Mouse (Mus musculus): ENCODE data around the gene Ppib.
A peak's percentile ranks its signal among the peaks of the same experiment; 100 is the strongest.

DNA sequence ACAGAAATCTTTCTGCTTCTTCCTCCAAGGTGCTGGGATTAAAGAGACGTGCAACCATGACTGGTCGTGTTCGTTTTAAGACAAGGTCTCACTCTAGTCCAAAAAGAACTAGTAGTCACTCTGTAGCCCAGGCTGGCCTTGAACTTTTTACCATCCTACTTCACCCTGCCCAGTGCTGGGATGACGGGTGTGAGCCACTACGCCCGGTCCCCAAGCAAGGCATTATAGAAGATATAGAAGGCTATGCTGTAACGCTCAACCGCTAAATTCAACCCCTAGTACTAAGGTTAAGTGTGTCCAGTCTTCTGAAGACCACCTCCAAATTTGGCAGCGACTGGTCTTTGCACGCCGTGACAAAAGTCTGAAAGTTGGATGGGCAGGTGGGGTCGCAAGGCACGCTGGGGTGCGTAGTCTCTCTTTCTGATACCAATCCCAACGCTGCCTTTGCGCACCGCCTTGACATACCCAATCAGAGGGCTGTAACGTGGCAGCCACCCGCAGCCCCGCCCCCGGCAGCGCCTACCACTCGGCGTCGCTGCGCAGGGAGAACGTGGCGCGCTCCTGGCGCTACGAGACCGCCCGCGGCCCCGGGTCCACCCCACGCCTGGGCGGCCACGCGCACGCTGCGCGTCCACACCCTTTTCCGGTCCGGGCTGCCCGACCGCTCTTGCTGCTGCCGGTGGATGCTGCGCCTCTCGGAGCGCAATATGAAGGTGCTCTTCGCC is at the start of gene Ppib:
- TF ChIP-seq CTCF (IDR thresholded peaks at IDR 0.05; ENCODE audit: extremely low read depth, insufficient read length, insufficient replicate concordance, low read depth, low read length) (no peak), POLR2A (IDR thresholded peaks at IDR 0.05; ENCODE audit: low read depth, low read length) (peak; percentile 73)
